Mouse (Mus musculus) cerebellum, adult (tissue): ENCODE measurements at regions not wholly inside any gene's neighbourhood (a gene's known extent, or its start where the extent isn't known, plus 50 kb on each side); places are given as distances from the start of the nearest gene placed in this dataset.
A peak's percentile ranks its signal among the peaks of the same experiment; 100 is the strongest.

ENCODE experiments used
- ATAC-seq: cut with Nextera tagmentation; 2 replicates; pipeline ENCODE4 v1.9.2; 2017; ENCODE audit warnings: mild to moderate bottlenecking, moderate library complexity, mixed read lengths; ENCODE audit not compliant: insufficient number of reproducible peaks, low FRiP score, low TSS enrichment

- ATAC-seq, result no peak
Measured at GRCm38 (mm10) chr13:101824962-101825361, 56.9 kb upstream of the Pik3r1 start.

- no peak for ATAC-seq
Measured at GRCm38 (mm10) chr13:101831872-101832629, 64.0 kb upstream of the Pik3r1 start.

- no peak for ATAC-seq
Measured at GRCm38 (mm10) chr13:101834546-101834945, 66.5 kb upstream of the Pik3r1 start.

DNA sequence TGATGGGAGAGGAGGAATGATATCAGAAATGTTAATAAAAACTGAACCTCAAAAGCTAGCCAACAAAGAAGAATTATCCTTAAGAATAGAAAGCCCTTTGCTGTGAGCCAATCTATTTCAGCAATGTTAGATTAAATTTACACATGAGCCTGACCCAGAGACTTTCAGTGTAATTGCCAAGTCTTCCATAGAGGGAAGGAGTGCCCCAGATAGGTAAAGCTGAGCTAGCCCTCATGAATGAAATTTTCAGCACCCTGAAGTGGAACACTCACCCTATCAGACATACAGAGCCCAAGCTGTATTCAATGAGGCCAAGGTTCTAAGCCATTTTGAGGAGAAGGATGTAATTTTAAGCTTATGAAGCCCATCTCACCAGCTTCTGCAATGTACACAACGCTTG is 69.0 kb upstream of the Pik3r1 start:
- ATAC-seq, result no peak

DNA sequence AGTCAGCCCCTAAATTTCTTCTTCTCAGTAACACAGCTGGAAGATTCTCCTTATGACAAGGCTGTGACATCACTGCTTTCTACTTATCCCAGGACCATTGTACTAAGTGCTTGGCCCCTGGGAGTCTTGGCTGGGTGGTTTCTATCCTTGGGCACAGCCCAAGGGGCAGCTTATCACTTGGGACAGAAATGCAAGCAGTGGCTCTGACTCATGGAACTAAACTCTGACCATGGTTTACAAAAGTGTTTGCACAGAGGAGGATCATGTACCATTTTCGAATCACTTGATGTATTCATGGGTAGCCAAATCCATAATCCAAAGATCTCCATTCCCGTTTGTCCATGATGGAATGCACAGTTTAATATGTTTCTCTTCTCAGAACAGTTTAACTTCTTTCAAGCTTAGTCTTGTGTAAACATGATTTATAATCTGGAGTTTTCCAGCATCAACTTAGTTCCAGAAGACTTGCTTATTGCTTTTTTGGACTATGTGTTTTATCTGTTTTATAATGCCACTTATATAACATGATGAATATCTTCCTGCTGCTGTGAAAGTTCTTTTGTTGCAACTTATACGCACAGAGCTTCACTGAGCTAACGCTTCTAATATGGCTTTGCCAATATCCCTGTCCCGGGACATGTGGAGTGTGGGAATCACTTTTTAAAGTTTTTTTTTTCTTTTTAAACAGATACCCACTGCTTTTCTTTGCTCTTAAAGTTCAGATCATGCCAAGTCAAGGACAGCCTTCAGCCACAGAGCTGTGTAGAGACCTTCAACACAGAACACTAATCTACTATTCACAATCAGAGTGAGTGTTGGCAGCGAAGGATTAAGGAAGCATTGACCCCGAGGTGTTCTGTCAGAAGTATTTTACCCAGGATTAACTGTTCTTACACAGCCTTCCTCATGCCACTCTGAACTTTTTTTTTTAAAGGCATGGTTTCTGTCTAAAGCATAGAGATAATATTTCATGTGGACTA is 76.7 kb upstream of the Pik3r1 start:
- ATAC-seq, result no peak

DNA sequence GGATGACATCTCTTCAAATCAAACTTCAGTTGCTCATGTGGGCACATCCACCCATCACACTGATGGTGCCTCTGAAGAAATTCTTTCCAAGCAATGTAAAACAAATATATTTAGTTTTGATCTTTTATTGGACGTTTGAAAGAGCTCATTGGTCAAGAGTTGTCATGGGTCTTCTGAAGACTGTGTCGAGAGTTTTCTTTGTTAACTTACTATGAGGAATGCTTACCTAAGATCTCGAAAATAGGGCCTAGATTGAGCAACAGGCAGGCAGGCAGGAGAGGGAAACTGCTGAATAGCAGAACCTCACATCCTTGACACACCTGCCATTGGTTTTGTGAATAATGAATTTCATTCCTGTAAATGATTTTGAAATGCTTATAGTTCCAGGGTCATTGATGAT is 78.0 kb upstream of the Pik3r1 start:
- ATAC-seq, result no peak

- 0 out of 2 replicates have a peak, but pooled peaks have one; percentile 40 for ATAC-seq
Measured at GRCm38 (mm10) chr13:101847879-101848600, 80.0 kb upstream of the Pik3r1 start.

GRCm38 (mm10) chr13:101848601-101849147 is 80.7 kb upstream of the Pik3r1 start:
- ATAC-seq, result no peak

- ATAC-seq, result no peak
Measured at GRCm38 (mm10) chr13:101849416-101849815, 81.4 kb upstream of the Pik3r1 start.

DNA sequence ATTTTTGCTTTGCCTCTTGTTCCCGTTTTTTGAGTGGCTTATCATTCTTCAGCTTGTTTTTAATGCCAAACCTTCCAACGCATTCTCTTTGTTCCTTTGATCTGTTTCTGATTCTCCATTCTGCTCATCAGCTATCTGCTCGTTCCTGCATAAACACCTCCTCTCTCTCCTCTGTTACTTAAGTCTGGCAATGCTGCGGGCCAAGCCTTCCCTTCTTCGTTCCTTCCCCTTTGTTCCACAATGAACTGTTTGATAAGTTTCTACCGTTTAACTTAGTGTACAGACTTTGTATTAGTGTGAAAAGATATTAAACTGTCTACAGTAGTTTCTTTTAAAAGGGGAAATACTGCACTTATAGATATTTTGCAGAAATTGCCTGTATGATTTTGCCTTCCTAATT is 83.3 kb upstream of the Pik3r1 start:
- ATAC-seq, result no peak

- ATAC-seq, result no peak
Measured at GRCm38 (mm10) chr13:101852960-101853359, 84.9 kb upstream of the Pik3r1 start.

DNA sequence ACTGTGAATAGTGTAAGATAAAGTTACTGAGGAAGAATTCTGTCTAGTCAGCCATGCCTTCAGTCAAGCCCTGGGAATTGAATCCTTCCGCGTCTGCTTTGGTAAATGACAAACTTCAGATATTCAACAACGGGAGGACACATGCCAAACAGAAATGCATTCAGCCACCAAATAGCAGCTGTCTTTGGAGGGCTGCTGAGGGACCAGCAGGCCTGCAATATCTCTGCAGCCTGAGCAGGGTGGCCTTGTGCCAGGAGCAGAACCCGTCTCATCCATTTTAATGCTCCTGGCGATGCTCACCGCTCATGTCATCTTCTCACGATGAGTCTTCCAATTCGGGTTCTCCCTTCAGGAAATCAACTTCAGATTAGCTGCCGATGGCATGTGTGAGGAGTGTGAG is 87.1 kb upstream of the Pik3r1 start:
- ATAC-seq, result no peak

- ATAC-seq, result no peak
Measured at GRCm38 (mm10) chr13:101860704-101861103, 92.7 kb upstream of the Pik3r1 start.

- no peak for ATAC-seq
Measured at GRCm38 (mm10) chr13:101862011-101862410, 94.0 kb upstream of the Pik3r1 start.

DNA sequence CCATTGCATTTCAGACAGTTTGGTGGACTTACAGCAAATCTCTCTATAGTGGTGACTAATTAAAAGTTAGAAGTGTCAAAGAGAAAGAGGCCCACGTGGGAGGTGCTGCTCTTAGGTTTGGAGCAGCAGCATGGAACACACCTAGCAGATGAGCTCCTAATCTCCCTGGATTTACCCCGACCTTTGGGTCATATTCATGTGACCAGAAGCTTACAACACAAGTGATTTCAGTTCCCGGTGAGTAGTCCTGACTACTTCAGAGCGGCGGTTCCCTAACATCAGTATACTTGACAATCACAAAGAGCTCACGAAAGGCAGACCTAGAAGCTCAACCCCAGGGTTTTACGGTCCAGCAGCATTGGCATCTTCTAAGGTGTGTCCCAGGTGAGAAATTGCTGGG is 95.0 kb upstream of the Pik3r1 start:
- ATAC-seq, result no peak

DNA sequence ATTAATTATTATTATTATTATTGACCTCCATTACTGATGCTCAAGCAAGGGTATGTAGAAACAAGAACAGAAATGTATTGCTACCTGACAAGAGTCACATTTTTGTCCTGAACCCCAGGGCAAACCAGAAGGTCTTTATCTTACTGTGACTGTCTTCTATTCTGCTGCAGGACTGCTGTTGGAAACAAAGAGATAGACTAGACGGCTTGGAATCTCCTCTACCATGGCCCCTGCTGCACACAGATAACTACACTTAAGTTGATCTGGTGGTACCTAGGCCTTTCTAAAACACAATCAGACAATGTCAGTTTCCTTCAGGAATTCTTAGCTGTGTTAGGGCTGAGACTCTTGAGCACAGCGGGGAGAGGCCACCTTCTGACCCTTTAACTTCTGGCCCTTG is 95.6 kb upstream of the Pik3r1 start:
- ATAC-seq, result no peak

GRCm38 (mm10) chr13:101866843-101867242 is 98.8 kb upstream of the Pik3r1 start:
- ATAC-seq, result no peak

- ATAC-seq, result no peak
Measured at GRCm38 (mm10) chr13:101874761-101875160, 106.7 kb upstream of the Pik3r1 start.

DNA sequence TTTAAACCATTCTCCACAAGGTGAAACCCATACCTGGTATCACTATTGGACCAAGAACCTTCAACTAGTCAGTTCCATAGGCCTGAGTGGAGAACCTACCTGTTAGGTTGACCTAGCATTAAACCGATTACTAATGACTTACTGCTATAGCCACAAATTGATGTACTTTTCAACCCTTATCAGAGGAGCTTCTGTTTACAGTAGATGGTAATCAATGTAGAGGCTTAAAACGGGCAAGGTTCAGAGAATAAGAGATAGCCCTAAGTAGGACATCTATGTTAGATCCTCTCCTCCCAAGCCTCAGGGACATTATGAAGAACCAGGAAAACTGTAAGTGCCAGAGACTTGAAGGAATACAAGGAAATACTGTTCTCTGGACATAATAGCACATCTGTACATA is 108.1 kb upstream of the Pik3r1 start:
- ATAC-seq, result no peak

GRCm38 (mm10) chr13:101876601-101877000 is 108.6 kb upstream of the Pik3r1 start:
- no peak for ATAC-seq
